Mouse (Mus musculus) heart, postnatal 0 days (tissue): ENCODE measurements around the gene Shisa6. TPM values are rescaled to one million over a fixed set of nuclear protein-coding genes. Genes with fewer than 3 reads are reported as not detected.
"Not testable (repeated sequence)": the region's sequence is repeated elsewhere in the genome, so short reads cannot be mapped to it uniquely, and the experiment has no call there.

Source experiments
- ATAC-seq: fragments of 200-750 bp; cut with Nextera tagmentation; 2 replicates; pipeline ENCODE4 v1.8.0; 2017; ENCODE audit warnings: low read depth, moderate number of reproducible peaks, moderate library complexity; ENCODE audit not compliant: insufficient read depth
- DNase-seq: peaks from one replicate; pipeline ENCODE4 v3.0.0-alpha.2; 2016; ENCODE audit warnings: low spot score
- H3K27ac ChIP-seq: fragments of 300-500 bp; sonication (generic); 2 replicates; pipeline ENCODE4 v1.5.1; 2014; ENCODE audit warnings: low read depth, mild to moderate bottlenecking
- H3K27me3 ChIP-seq: fragments of 300-500 bp; sonication (generic); 2 replicates; pipeline ENCODE4 v1.6.1; 2014; ENCODE audit warnings: low read length, mixed read lengths; ENCODE audit not compliant: control insufficient read depth, insufficient read depth
- H3K36me3 ChIP-seq: fragments of 300-500 bp; sonication (generic); replicated peaks from 2 replicates; pipeline ENCODE4 v1.6.1; 2014; ENCODE audit warnings: low read length, mixed read lengths; ENCODE audit not compliant: control insufficient read depth, insufficient read depth
- H3K4me1 ChIP-seq: fragments of 300-500 bp; sonication (generic); 2 replicates; pipeline ENCODE4 v1.6.1; 2014; ENCODE audit warnings: antibody characterized with exemption; ENCODE audit not compliant: control insufficient read depth, insufficient read depth
- H3K4me2 ChIP-seq: fragments of 300-500 bp; sonication (generic); 2 replicates; pipeline ENCODE4 v1.6.1; 2014; ENCODE audit warnings: low read depth, mild to moderate bottlenecking, low read length, moderate library complexity
- H3K4me3 ChIP-seq: fragments of 300-500 bp; sonication (generic); 2 replicates; pipeline ENCODE4 v1.5.1; 2014; ENCODE audit warnings: low read depth, low read length
- H3K9ac ChIP-seq: fragments of 300-500 bp; sonication (generic); replicated peaks from 2 replicates; pipeline ENCODE4 v1.6.1; 2014; ENCODE audit warnings: low read depth, low read length, mixed read lengths
- H3K9me3 ChIP-seq: fragments of 300-500 bp; sonication (generic); replicated peaks from 2 replicates; pipeline ENCODE4 v1.6.1; 2016; ENCODE audit warnings: low read length; ENCODE audit not compliant: control insufficient read depth
- CTCF ChIP-seq: IDR thresholded peaks from 2 replicates; pipeline ENCODE4 v1.5.1; 2016; ENCODE audit warnings: antibody characterized with exemption, control low read depth, low read depth
- EP300 ChIP-seq: IDR thresholded peaks from 2 replicates; pipeline ENCODE4 v1.6.1; 2016; ENCODE audit warnings: antibody characterized with exemption, low read depth
- WGBS: fragments of 180-500 bp; shearing (Covaris S2); extraction: QIAGEN DNeasy Blood & Tissue Kit; methylation state at CpG from one replicate; pipeline ENCODE4 v1.1.7; 2014; 5-methylcytosine and 5-hydroxymethylcytosine counted together
- polyA plus RNA-seq: library from polyadenylated mRNA; unstranded; fragments of >200 nt; fragmentation: Nextera tagmentation; extraction: Ambion mirVana; gene quantifications from 2 replicates; pipeline ENCODE4 v1.2.1, GENCODE M21; 2015
- total RNA-seq: library from RNA; depleted of rRNA; stranded (reverse); fragments of >200 nt; gene quantifications from 2 replicates; pipeline ENCODE4 v1.2.3, GENCODE M21; 2014; ENCODE audit warnings: low replicate concordance

The Shisa6 gene
- total and polyA plus RNA-seq, 2 experiments from 2014 or later, result 0.11 to 0.18 TPM

DNA sequence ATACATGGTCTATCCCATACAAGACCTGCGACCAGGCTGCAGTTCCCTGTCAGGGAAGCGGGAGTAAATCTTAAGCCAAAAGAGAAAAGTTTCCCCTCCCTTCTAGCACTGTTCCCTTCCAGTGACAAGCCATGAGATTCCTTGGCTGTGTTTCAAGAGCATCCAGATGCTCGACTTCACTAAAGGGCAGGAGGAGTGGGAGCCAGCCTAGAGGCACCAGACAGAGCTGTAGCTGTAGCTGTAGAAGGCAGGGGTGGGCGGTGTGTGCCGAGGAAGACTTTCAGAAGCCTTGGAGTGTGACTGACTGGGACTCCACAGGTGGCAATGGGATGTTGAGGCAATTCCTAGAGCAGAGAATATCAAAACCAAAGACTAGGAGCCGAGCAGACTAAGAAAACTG is 43.3 kb downstream of the Shisa6 start:
- no peaks in the 10 kb centered on the region for H3K27me3 ChIP-seq
- ATAC-seq (no peak), DNase-seq (peak; percentile 37)
- H3K36me3 ChIP-seq, result no peaks in the 10 kb centered on the region
- no peaks in the 10 kb centered on the region for H3K4me1 ChIP-seq
- TF ChIP-seq EP300 (no peak), CTCF (no peak)
- H3K4me3 ChIP-seq, result no peak overlapping the region
- no peak overlapping the region for H3K9ac ChIP-seq
- no peak overlapping the region for H3K4me2 ChIP-seq
- no peak overlapping the region for H3K27ac ChIP-seq
- no peaks in the 10 kb centered on the region for H3K9me3 ChIP-seq
- 53% methylated on average over 6 of the region's 6 CpGs for WGBS

DNA sequence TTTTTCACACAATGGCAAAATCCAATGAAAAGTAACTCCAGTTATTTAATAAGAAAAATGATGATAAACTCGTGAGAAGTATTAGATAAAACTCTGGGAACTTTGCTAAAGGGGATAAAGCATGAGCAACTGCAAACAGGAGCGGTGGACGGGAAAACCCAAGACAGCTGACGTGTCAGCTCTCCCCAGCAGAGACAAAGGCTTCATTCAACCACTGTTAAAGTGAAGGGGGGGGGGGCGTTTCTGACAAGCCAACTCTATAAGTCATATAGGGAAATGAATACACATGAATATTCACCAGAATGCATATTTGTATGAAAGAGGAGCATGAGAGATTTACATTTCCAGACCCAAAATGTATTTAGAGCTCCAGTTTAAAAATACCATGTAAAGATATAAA is 83.1 kb downstream of the Shisa6 start:
- Histone ChIP-seq H3K9me3 (no peaks in the 10 kb centered on the region), H3K4me2 (no peak overlapping the region), H3K9ac (no peak overlapping the region), H3K4me3 (no peak overlapping the region), H3K27ac (no peak overlapping the region), H3K27me3 (no peaks in the 10 kb centered on the region), H3K36me3 (no peaks in the 10 kb centered on the region), H3K4me1 (no peaks in the 10 kb centered on the region)
- TF ChIP-seq CTCF (no peak), EP300 (no peak)
- ATAC-seq (no peak), DNase-seq (no peak)
- 47% methylated on average over 5 of the region's 5 CpGs for WGBS

DNA sequence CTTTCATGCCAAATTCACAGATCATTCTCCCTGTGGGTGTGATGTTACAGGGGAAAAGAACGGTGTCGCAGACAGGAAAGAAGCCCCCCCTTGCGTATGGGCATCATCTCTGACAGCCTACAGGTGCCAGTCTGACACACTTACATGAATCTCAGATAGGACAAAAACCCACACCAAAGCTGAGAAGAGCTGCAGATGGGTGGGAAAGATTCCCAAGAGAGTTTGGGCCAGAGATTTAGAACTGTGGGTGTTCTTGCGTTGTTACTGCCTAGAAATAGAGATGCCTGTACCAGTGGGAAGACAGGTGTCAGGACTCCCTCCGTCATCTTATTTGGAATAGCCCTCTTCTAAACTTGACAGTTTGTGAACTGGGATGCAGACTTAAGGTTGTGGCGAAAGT is 99.6 kb downstream of the Shisa6 start:
- Histone ChIP-seq H3K27ac (no peak overlapping the region), H3K9ac (no peak overlapping the region), H3K27me3 (no peaks in the 10 kb centered on the region), H3K36me3 (no peaks in the 10 kb centered on the region), H3K4me1 (no peaks in the 10 kb centered on the region), H3K4me2 (no peak overlapping the region), H3K9me3 (no peaks in the 10 kb centered on the region), H3K4me3 (no peak overlapping the region)
- TF ChIP-seq CTCF (no peak), EP300 (no peak)
- DNase-seq, result no peak
- WGBS, result 82% methylated on average over 6 of the region's 6 CpGs
- ATAC-seq, result no peak

DNA sequence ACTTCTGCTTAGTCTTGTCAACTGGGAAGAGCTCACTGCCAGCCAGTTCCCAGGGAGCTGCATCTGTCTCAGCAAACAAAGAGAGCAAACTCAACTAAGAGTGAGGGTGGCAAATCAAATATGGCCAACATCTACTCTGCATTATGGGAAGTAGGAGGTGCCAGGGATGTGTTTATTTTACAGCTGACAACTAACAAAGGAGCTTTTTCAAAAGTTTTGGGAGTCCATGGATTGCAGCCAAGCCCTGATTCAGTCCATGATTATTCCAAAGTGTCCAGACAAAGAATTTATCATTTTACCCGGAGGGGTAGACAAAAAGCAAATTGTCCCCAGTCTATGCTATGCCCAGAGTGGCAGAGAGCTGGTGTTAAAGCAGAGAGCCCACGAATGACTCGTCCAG is 107.5 kb downstream of the Shisa6 start:
- TF ChIP-seq CTCF (no peak), EP300 (no peak)
- whole genome bisulfite sequencing, result 59% methylated on average over 3 of the region's 3 CpGs
- H3K27me3 ChIP-seq, result no peaks in the 10 kb centered on the region
- no peaks in the 10 kb centered on the region for H3K4me1 ChIP-seq
- H3K9ac ChIP-seq, result no peak overlapping the region
- H3K9me3 ChIP-seq, result no peaks in the 10 kb centered on the region
- no peak overlapping the region for H3K4me3 ChIP-seq
- H3K36me3 ChIP-seq, result no peaks in the 10 kb centered on the region
- no peak overlapping the region for H3K4me2 ChIP-seq
- DNase-seq (no peak), ATAC-seq (no peak)
- no peak overlapping the region for H3K27ac ChIP-seq

DNA sequence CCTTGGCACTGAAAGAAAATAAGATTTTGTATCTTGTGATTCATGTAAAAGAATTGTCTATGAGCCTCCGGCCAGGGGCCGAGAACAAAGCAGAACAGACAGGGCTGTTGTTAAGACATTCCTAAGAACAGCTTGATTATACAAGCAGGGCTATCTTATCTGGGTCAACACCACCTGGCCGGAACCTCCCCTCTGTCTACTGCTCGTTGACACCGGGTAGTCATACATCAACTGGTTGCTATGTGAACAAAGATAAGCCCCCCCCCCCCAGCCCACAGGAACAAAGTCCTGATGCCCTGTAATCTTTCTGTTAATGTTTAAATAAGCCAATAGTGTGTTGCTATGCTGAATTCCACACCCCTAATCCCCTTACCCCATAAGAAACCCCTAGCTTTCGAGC is 117.0 kb downstream of the Shisa6 start:
- not testable (repeated sequence) for ATAC-seq

DNA sequence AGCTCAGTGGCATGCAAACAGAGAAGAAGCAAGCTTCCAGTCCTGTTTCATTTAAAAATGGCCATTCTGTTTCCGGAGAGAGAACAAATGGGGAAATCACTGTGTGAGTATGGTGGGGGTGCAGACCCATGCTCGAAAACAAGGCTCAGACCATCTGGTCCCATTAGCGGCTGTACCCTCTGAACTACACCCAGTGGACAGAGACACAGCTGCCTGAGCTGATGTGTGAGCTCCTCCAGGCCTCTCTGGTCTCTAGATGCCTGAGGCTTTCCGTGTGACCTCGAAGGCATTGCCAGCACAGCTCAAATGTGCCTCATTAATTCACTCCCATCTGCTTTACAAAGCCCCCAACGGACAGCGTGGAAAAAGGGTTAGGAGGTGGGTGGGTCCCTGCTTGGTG is 125.7 kb downstream of the Shisa6 start:
- H3K9me3 ChIP-seq, result no peaks in the 10 kb centered on the region
- H3K4me1 ChIP-seq, result no peaks in the 10 kb centered on the region
- ATAC-seq, result no peak
- 69% methylated on average over 7 of the region's 7 CpGs for WGBS
- H3K36me3 ChIP-seq, result no peaks in the 10 kb centered on the region
- no peak overlapping the region for H3K4me3 ChIP-seq
- DNase-seq, result no peak
- no peak for TF ChIP-seq EP300
- TF ChIP-seq CTCF, result no peak
- no peak overlapping the region for H3K4me2 ChIP-seq
- H3K27me3 ChIP-seq, result no peaks in the 10 kb centered on the region
- H3K27ac ChIP-seq, result no peak overlapping the region
- H3K9ac ChIP-seq, result no peak overlapping the region

More for the DNA sequence above, 117.0 kb downstream of the Shisa6 start:
- H3K9me3 ChIP-seq, H3K4me3 ChIP-seq, DNase-seq, H3K9ac ChIP-seq, H3K36me3 ChIP-seq, H3K27me3 ChIP-seq, H3K27ac ChIP-seq, H3K4me2 ChIP-seq, H3K4me1 ChIP-seq: not testable (repeated sequence)
- WGBS, result 42% methylated on average over 6 of the region's 6 CpGs
